Mouse (Mus musculus) mature B cell (primary cell): ENCODE results near the gene Ybey.

ENCODE experiments used
- in situ Hi-C: fragments of 300-500 bp; cut with MboI; formaldehyde crosslinking; loops from 2 replicates; pipeline ENCODE4 v1.14.3; 2019

Gene Ybey

GRCm38 (mm10) chr10:76442178-76443088 is 26.5 kb downstream of the Ybey start, which contains the start of gene Pcnt:
Gene Pcnt, minus strand, starts transcription at chr10:76442786.
- in situ Hi-C loops: no loop called here

DNA sequence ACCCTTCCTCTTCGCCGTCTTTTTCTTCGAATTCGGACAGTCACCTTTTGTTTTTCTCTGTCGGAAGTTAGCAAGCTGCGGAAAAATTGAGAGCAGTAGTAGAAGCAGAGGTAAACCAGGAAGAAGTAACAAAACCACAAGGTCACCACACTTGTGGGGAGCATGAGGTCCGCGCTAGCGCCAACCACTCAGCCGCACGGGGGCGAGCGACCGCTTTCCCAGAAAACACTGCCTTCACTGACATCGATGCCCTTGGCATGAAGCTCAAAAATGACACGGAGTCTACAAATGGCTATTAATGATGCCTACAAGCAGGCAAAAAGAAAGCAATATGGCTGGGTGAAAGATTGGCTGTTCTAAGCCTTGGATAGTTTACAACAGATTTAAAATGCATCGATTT is 28.6 kb downstream of the Ybey start, which contains the start of gene AC141477.1:
AC141477.1 (minus strand) TSS at position 164 of the 400 bp plus-strand sequence.
- in situ Hi-C loops: no loop called here

DNA sequence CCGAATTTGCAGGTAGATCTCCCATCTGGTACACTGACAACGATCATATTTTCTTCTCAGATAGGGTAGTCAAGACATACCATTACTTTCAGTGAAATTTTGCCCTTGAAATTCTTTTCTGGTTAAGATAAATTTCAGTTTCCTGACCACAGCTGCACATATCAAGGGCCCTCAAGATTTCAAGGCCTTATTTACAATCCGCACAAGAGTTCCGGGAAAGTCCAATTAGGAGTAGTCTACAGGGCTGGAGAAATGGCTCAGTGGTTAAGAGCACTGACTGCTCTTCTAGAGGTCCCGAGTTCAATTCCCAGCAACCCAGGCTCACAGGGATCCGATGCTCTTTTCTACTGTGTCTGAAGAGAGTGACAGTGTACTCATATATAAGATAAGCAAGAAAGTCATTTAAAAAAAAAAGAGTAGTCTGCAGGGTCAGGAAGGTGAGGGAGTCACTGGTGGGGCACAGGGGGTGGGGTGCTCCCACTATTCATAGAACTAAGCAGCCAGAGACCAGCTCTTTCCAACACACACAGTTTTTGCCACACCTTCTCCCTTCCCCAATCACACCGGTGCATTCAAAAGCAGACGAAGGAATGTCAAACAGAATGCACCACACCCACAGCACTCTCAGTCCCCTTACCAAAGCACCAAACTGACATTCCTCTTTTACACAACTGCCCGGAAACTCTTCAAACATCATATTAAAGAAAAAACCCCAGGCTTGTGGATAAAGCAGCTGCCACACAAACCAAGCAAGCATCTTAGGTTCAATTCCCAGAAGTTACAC is 29.6 kb downstream of the Ybey start:
- in situ Hi-C loops: no loop called here

DNA sequence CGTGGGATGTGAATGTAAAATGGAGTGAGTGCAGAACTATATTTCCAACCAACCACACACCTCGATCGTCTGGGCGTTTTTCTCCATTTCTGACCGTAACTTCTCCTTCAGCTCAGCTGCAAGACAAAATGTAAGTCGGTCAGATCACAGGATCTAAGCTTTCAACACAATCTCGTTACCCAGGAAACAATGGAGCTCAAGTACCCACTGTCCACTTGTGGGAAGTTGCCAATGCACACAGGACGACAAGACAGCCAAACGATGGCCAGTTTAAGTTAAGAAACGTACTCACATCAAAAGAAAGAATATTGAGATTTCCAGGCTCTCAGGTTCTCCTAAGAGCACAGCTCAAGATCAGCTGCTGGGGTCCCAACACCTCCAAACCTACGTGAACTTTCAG is 35.0 kb downstream of the Ybey start:
- in situ Hi-C loops: no loop called here

GRCm38 (mm10) chr10:76425674-76426073 is 43.2 kb downstream of the Ybey start:
- in situ Hi-C loops: no loop called here

DNA sequence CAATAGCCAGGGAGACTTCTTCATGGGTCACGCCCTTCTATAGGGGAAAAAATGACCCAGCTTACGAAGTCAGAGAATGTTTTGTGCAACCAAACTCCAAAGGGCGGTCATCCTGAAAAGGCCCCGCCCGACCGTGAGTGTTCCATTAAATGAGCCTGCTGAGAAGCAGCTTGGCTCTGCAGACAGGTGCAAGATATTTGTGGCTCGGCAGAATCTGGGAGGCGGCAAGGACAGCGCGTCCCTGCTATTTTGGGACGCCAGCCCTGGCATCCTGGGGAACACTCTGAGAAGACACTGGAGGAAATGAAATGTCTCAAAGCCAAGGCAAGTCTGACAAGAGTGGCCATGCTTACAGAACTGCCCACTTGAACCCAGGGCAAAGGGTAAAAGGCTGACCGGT is 52.1 kb downstream of the Ybey start:
- in situ Hi-C loops: no loop called here
